Mouse (Mus musculus): ENCODE results near the gene Wdr72. TPM values are rescaled to one million over a fixed set of nuclear protein-coding genes. Genes with fewer than 3 reads are reported as not detected.

The Wdr72 gene
- polyA plus RNA-seq, 1 experiment from 2014 or later: 0.49 TPM

DNA sequence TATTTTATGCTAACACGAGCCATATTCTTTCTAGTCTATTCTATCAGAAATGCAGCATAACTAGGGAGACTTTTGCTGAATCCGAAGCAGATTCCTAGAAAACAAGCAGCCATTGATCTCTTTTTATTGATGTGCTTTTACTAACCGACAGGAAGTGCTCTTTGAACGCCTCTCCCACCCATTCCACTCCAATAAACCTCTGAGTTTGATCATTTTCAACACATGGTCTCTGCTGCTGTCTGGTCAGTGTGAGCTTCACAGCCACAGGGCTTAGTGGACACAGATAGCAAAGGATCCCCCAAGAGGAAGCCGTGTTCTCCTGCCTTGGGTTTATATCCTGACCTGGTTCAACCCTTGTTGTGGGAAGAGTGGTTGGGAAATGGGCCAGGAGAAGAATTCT is 218.7 kb downstream of the Wdr72 start:
- no peaks in the 10 kb centered on the region for H3K36me3 ChIP-seq
- no peak for ATAC-seq (ENCODE audit: borderline replicate concordance, extremely low read depth, low FRiP score, low TSS enrichment)
- WGBS: 70% methylated on average over 5 of the region's 5 CpGs
- H3K4me2 ChIP-seq: no peak overlapping the region
- no peaks in the 10 kb centered on the region for H3K27me3 ChIP-seq
- H3K4me3 ChIP-seq: no peak overlapping the region
- no peak overlapping the region for H3K9ac ChIP-seq
- no peaks in the 10 kb centered on the region for H3K9me3 ChIP-seq
- H3K4me1 ChIP-seq: peaks cover 11% of the 10 kb centered on the region; the same call in 1 of the 2 replicates
- H3K27ac ChIP-seq: no peak overlapping the region

DNA sequence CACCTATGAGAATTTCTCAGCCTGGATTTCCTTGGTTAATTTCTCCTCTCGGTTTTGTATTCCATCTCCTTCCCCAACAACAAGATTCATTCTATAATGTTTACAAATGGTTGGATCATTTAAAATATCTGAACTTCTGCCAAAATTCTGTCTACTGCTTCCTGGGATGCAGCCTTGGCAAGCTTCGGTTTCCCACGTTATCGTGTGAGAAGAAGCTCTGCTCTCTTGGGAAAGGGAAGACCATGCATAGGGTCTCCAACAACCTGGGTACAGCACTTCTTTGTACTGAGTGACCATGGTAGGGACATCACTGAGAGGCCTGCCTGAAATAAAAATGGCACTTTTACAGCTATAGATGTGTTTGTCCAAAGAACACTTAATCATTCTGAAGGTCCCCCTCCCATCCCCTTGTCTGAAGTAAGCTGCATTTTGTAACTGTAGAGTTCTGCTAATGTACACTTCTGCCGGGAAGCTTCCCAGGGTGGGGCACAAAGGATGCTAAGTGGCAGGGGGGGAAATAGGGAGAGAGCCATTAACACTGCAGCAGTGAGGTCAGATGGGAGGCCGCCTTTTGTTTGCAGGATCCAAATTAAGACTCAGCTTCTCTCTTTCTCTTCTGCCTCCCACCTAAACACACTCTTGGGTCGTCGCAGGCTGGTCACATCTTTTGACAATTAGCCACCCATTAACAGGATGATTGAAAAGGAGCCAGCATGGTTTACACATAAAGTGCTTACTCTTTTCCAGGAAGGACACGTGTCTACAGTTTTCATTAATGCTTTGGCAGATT is 220.7 kb downstream of the Wdr72 start:
- Histone ChIP-seq H3K36me3 (no peaks in the 10 kb centered on the region), H3K9ac (no peak overlapping the region), H3K4me1 (peaks cover 11% of the 10 kb centered on the region; the same call in 1 of the 2 replicates), H3K27me3 (no peaks in the 10 kb centered on the region), H3K9me3 (no peaks in the 10 kb centered on the region), H3K4me2 (no peak overlapping the region), H3K4me3 (no peak overlapping the region), H3K27ac (no peak overlapping the region)
- ATAC-seq (ENCODE audit: borderline replicate concordance, extremely low read depth, low FRiP score, low TSS enrichment): no peak
- WGBS: 19% methylated on average over 9 of the region's 9 CpGs

DNA sequence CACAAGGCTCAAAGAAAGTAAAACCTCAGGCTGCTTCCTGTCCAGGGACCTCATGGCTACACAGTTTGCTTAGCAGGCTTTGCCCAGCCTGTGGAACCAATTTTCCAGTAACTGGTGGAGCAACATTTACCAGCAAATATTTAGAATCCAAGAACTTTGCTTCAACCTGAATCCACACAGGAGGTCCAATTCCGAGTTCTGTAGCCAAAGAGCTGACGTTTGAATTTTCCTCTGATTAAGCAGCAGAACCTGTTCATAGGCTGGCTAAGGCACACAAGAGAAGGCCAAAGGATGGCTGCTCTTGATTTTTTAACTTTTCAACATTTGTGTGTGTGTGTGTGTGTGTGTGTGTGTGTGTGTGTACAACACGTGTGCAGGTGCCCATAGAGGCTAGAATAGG is 222.2 kb downstream of the Wdr72 start:
- Histone ChIP-seq H3K27me3 (no peaks in the 10 kb centered on the region), H3K9me3 (no peaks in the 10 kb centered on the region)

More for the DNA sequence above, 222.2 kb downstream of the Wdr72 start:
- WGBS: 69% methylated on average over 3 of the region's 3 CpGs
- H3K9ac ChIP-seq: no peak overlapping the region
- H3K4me3 ChIP-seq: no peak overlapping the region
- H3K27ac ChIP-seq: no peak overlapping the region
- H3K4me1 ChIP-seq: peaks cover 8% of the 10 kb centered on the region; the same call in 1 of the 2 replicates
- no peak for ATAC-seq (ENCODE audit: borderline replicate concordance, extremely low read depth, low FRiP score, low TSS enrichment)
- no peak overlapping the region for H3K4me2 ChIP-seq
- no peaks in the 10 kb centered on the region for H3K36me3 ChIP-seq

Other genes starting within 250 kb of the Wdr72 start
- 0.20 and 0.25 TPM in 2 replicates for gene Unc13c, start 141.4 kb upstream of the Wdr72 start, polyA plus RNA-seq (2015; fragmentation: Nextera tagmentation; extraction: Ambion mirVana)

Data from lung, embryonic 15.5 days (tissue).